Mouse (Mus musculus): ENCODE results near the gene Tsen15. TPM values are rescaled to one million over a fixed set of nuclear protein-coding genes. Genes with fewer than 3 reads are reported as not detected.

The Tsen15 gene
- 24.6 and 26.6 TPM in 2 replicates for polyA plus RNA-seq (2015; fragmentation: Nextera tagmentation; extraction: Ambion mirVana)

DNA sequence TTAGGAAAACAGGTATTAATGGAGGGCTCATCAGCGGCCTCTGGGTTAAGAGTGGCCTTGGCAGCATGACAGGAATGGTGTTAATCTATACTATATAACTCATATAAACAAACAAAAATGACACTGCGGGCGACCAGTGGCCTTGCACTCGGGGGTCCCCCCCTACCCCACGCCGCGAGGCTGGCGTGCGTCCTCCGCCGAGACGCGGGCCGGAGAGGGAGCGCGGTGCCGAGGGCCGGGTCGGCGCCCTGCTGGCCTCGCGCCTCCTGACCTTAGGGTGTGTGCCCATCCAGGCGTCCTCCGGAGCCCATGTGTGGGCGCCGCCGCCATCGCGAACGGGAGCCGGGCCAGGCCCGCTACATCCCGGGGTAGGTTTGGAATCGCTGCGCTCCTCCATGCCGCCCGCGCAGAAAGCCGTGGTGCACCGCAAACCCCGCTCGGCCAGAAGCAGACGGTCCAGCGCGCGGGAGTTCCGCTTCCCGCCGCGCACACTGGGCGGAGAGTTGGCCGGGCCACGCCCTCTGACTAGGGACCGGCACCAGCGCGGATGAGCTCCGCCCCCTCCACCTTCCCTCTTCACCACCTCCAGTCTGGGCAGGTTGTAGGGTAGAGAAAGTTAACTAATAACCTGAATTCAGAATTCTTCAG lies at the start of gene Tsen15:
Gene Tsen15 (minus strand): TSS at position 501 of the 648 bp plus-strand sequence.
- Histone ChIP-seq H3K9ac (ENCODE audit: low read depth, low read length) (peak within 1 kb of the TSS; percentile 82), H3K4me1 (replicated peaks; ENCODE audit: control insufficient read depth, insufficient read depth, low read length) (no peaks in the 10 kb centered on the region; the same call in 1 of the 2 replicates)
- TF ChIP-seq CTCF (IDR thresholded peaks at IDR 0.05; ENCODE audit: low read depth): no peak

DNA sequence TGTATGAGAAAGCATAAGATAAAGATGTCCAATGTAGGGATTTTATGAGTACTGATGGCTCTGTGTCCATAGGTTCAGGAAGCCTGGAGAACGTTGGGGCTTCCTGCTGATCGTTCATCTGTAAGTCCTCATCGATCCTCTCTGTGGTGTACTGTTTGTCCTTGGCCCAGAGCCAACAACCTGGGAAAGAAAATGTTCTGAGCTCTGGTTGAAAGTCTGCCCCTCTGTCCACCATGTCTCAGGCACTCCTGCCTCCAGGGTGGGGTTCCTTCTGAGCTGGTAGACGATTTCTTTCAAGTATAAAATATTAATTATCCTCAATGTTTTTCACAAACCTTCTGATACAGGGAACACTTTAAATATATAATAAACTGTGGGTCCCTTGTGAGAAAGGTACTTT lies 47.7 kb upstream of the Tsen15 start:
- no peak overlapping the region for H3K27ac ChIP-seq (ENCODE audit: low read depth, low read length)
- H3K4me3 ChIP-seq (ENCODE audit: low read depth, low read length): no peak overlapping the region
- no peak overlapping the region for H3K4me2 ChIP-seq (replicated peaks; ENCODE audit: low read depth)
- H3K27me3 ChIP-seq (replicated peaks; ENCODE audit: control insufficient read depth, insufficient read depth, low read length): no peaks in the 10 kb centered on the region
- H3K9me3 ChIP-seq (ENCODE audit: control insufficient read depth): no peaks in the 10 kb centered on the region
- no peak for ATAC-seq
- TF ChIP-seq CTCF (IDR thresholded peaks at IDR 0.05; ENCODE audit: low read depth): no peak
- H3K9ac ChIP-seq (ENCODE audit: low read depth, low read length): no peak overlapping the region
- H3K4me1 ChIP-seq (replicated peaks; ENCODE audit: control insufficient read depth, insufficient read depth, low read length): no peaks in the 10 kb centered on the region
- WGBS: 50% methylated on average over 4 of the region's 4 CpGs
- no peaks in the 10 kb centered on the region for H3K36me3 ChIP-seq (ENCODE audit: control insufficient read depth, insufficient read depth)

More for the DNA sequence above, at the start of gene Tsen15:
- WGBS: under 1% methylated on average over 57 of the region's 57 CpGs
- no peaks in the 10 kb centered on the region for H3K27me3 ChIP-seq (replicated peaks; ENCODE audit: control insufficient read depth, insufficient read depth, low read length)
- peak within 1 kb of the TSS; percentile 94 for H3K4me3 ChIP-seq (ENCODE audit: low read depth, low read length)
- peak; percentile 97 for ATAC-seq
- H3K4me2 ChIP-seq (replicated peaks; ENCODE audit: low read depth): peak within 1 kb of the TSS; percentile 67
- peaks cover 4% of the 10 kb centered on the region; the same call in 1 of the 2 replicates for H3K36me3 ChIP-seq (ENCODE audit: control insufficient read depth, insufficient read depth)
- no peak within 1 kb of the TSS for H3K27ac ChIP-seq (ENCODE audit: low read depth, low read length)
- H3K9me3 ChIP-seq (ENCODE audit: control insufficient read depth): no peaks in the 10 kb centered on the region

- TF ChIP-seq CTCF (IDR thresholded peaks at IDR 0.05; ENCODE audit: low read depth): no peak
- Histone ChIP-seq H3K27me3 (replicated peaks; ENCODE audit: control insufficient read depth, insufficient read depth, low read length) (no peaks in the 10 kb centered on the region), H3K27ac (ENCODE audit: low read depth, low read length) (no peak overlapping the region), H3K9me3 (ENCODE audit: control insufficient read depth) (no peaks in the 10 kb centered on the region), H3K9ac (ENCODE audit: low read depth, low read length) (no peak overlapping the region), H3K4me3 (ENCODE audit: low read depth, low read length) (no peak overlapping the region), H3K4me2 (replicated peaks; ENCODE audit: low read depth) (no peak overlapping the region), H3K4me1 (replicated peaks; ENCODE audit: control insufficient read depth, insufficient read depth, low read length) (no peaks in the 10 kb centered on the region), H3K36me3 (ENCODE audit: control insufficient read depth, insufficient read depth) (no peaks in the 10 kb centered on the region)
- no peak for ATAC-seq
- 85% methylated on average over 7 of the region's 7 CpGs for WGBS
Measured at GRCm38 (mm10) chr1:152429805-152430204, 43.3 kb upstream of the Tsen15 start.

- H3K36me3 ChIP-seq (ENCODE audit: control insufficient read depth, insufficient read depth): no peaks in the 10 kb centered on the region
- H3K4me1 ChIP-seq (replicated peaks; ENCODE audit: control insufficient read depth, insufficient read depth, low read length): no peaks in the 10 kb centered on the region
- no peak overlapping the region for H3K4me3 ChIP-seq (ENCODE audit: low read depth, low read length)
- ATAC-seq: no peak
- no peaks in the 10 kb centered on the region for H3K9me3 ChIP-seq (ENCODE audit: control insufficient read depth)
- H3K27me3 ChIP-seq (replicated peaks; ENCODE audit: control insufficient read depth, insufficient read depth, low read length): no peaks in the 10 kb centered on the region
- no peak overlapping the region for H3K4me2 ChIP-seq (replicated peaks; ENCODE audit: low read depth)
- H3K9ac ChIP-seq (ENCODE audit: low read depth, low read length): no peak overlapping the region
- no peak overlapping the region for H3K27ac ChIP-seq (ENCODE audit: low read depth, low read length)
- TF ChIP-seq CTCF (IDR thresholded peaks at IDR 0.05; ENCODE audit: low read depth): no peak
- WGBS: 64% methylated on average over 12 of the region's 12 CpGs
Measured at GRCm38 (mm10) chr1:152427912-152428581, 41.6 kb upstream of the Tsen15 start.

- Histone ChIP-seq H3K36me3 (ENCODE audit: control insufficient read depth, insufficient read depth) (no peaks in the 10 kb centered on the region), H3K4me2 (replicated peaks; ENCODE audit: low read depth) (no peak overlapping the region), H3K4me1 (replicated peaks; ENCODE audit: control insufficient read depth, insufficient read depth, low read length) (no peaks in the 10 kb centered on the region), H3K27ac (ENCODE audit: low read depth, low read length) (no peak overlapping the region), H3K9me3 (ENCODE audit: control insufficient read depth) (no peaks in the 10 kb centered on the region), H3K9ac (ENCODE audit: low read depth, low read length) (no peak overlapping the region), H3K4me3 (ENCODE audit: low read depth, low read length) (no peak overlapping the region), H3K27me3 (replicated peaks; ENCODE audit: control insufficient read depth, insufficient read depth, low read length) (no peaks in the 10 kb centered on the region)
- 84% methylated on average over 3 of the region's 3 CpGs for WGBS
- TF ChIP-seq CTCF (IDR thresholded peaks at IDR 0.05; ENCODE audit: low read depth): no peak
- ATAC-seq: no peak
Measured at GRCm38 (mm10) chr1:152423052-152423451, 36.6 kb upstream of the Tsen15 start.

DNA sequence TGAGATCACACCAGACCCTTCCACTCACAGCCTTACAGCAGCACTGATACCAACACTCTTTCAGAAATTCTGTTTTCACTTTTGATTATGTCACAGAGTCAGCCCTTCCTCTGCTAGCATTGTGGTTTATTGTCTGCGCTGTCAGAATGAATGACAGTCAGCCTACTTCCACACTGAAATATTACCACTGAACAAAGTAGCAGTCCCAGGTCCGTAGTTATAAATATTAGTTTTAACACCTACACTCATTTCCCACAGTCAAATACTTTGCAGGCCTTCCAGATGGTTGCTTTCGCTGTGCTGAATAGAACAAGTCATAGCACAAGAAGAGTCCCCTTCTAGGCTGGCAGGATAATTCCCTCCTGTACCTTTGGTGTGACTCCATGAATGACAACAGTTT lies 35.8 kb upstream of the Tsen15 start:
- Histone ChIP-seq H3K27ac (ENCODE audit: low read depth, low read length) (no peak overlapping the region), H3K27me3 (replicated peaks; ENCODE audit: control insufficient read depth, insufficient read depth, low read length) (no peaks in the 10 kb centered on the region), H3K4me2 (replicated peaks; ENCODE audit: low read depth) (no peak overlapping the region), H3K4me1 (replicated peaks; ENCODE audit: control insufficient read depth, insufficient read depth, low read length) (no peaks in the 10 kb centered on the region), H3K9ac (ENCODE audit: low read depth, low read length) (no peak overlapping the region), H3K9me3 (ENCODE audit: control insufficient read depth) (no peaks in the 10 kb centered on the region), H3K4me3 (ENCODE audit: low read depth, low read length) (no peak overlapping the region), H3K36me3 (ENCODE audit: control insufficient read depth, insufficient read depth) (no peaks in the 10 kb centered on the region)
- 76% methylated on average over 3 of the region's 3 CpGs for WGBS
- no peak for TF ChIP-seq CTCF (IDR thresholded peaks at IDR 0.05; ENCODE audit: low read depth)
- no peak for ATAC-seq

Measured in intestine, postnatal 0 days (tissue).